Mouse (Mus musculus): ENCODE results near the gene Asna1. TPM values are rescaled to one million over a fixed set of nuclear protein-coding genes. Genes with fewer than 3 reads are reported as not detected.
A peak's percentile ranks its signal among the peaks of the same experiment; 100 is the strongest.

Asna1 gene
- polyA plus RNA-seq, 1 experiment from 2014 or later, result 131 TPM

- Histone ChIP-seq H3K9me3 (ENCODE audit: control insufficient read depth, low read length) (no peaks in the 10 kb centered on the region), H3K36me3 (ENCODE audit: control insufficient read depth, insufficient read depth, low read length) (no peaks in the 10 kb centered on the region), H3K4me1 (ENCODE audit: control insufficient read depth, insufficient read depth, low read length) (peaks cover 33% of the 10 kb centered on the region), H3K27me3 (ENCODE audit: control insufficient read depth, insufficient read depth, low read length) (no peaks in the 10 kb centered on the region), H3K4me3 (ENCODE audit: low read depth, low read length) (peak overlapping the region; percentile 39), H3K9ac (ENCODE audit: low read length) (peak overlapping the region; percentile 64), H3K4me2 (ENCODE audit: low read depth, severe bottlenecking) (peak overlapping the region; percentile 97), H3K27ac (replicated peaks; ENCODE audit: low read depth, low read length) (peak overlapping the region; percentile 23; the same call in 1 of the 2 replicates)
- ATAC-seq (ENCODE audit: insufficient number of reproducible peaks, low FRiP score, low TSS enrichment, low read depth), result no peak
- DNase-seq (ENCODE audit: low spot score), result no peak
- under 1% methylated on average over 23 of the region's 23 CpGs for WGBS
These were observed 39.9 kb downstream of the Asna1 start for GRCm38 (mm10) chr8:84985049-84985683.

- H3K4me3 ChIP-seq (ENCODE audit: low read depth, low read length), result no peak overlapping the region
These were observed 40.6 kb downstream of the Asna1 start for GRCm38 (mm10) chr8:84984294-84985048.

GRCm38 (mm10) chr8:84982499-84983011, 42.5 kb downstream of the Asna1 start:
- no peak overlapping the region; the same call in 1 of the 2 replicates for H3K9ac ChIP-seq (ENCODE audit: low read length)
- H3K9me3 ChIP-seq (ENCODE audit: control insufficient read depth, low read length), result no peaks in the 10 kb centered on the region
- ATAC-seq (ENCODE audit: insufficient number of reproducible peaks, low FRiP score, low TSS enrichment, low read depth) (no peak), DNase-seq (ENCODE audit: low spot score) (no peak)
- H3K27me3 ChIP-seq (ENCODE audit: control insufficient read depth, insufficient read depth, low read length), result peaks cover 8% of the 10 kb centered on the region
- H3K4me3 ChIP-seq (ENCODE audit: low read depth, low read length), result no peak overlapping the region
- H3K36me3 ChIP-seq (ENCODE audit: control insufficient read depth, insufficient read depth, low read length), result no peaks in the 10 kb centered on the region
- H3K4me1 ChIP-seq (ENCODE audit: control insufficient read depth, insufficient read depth, low read length), result peaks cover 46% of the 10 kb centered on the region
- WGBS, result 62% methylated on average over 3 of the region's 3 CpGs
- no peak overlapping the region for H3K4me2 ChIP-seq (ENCODE audit: low read depth, severe bottlenecking)
- no peak overlapping the region for H3K27ac ChIP-seq (replicated peaks; ENCODE audit: low read depth, low read length)

More at GRCm38 (mm10) chr8:84984294-84985048, 40.6 kb downstream of the Asna1 start:
- DNase-seq (ENCODE audit: low spot score) (no peak), ATAC-seq (ENCODE audit: insufficient number of reproducible peaks, low FRiP score, low TSS enrichment, low read depth) (no peak)
- no peaks in the 10 kb centered on the region for H3K27me3 ChIP-seq (ENCODE audit: control insufficient read depth, insufficient read depth, low read length)
- H3K4me1 ChIP-seq (ENCODE audit: control insufficient read depth, insufficient read depth, low read length), result peaks cover 36% of the 10 kb centered on the region
- H3K4me2 ChIP-seq (ENCODE audit: low read depth, severe bottlenecking), result peak overlapping the region; percentile 97
- peak overlapping the region; percentile 37; the same call in 1 of the 2 replicates for H3K9ac ChIP-seq (ENCODE audit: low read length)
- peak overlapping the region; percentile 68 for H3K27ac ChIP-seq (replicated peaks; ENCODE audit: low read depth, low read length)
- H3K9me3 ChIP-seq (ENCODE audit: control insufficient read depth, low read length), result no peaks in the 10 kb centered on the region
- H3K36me3 ChIP-seq (ENCODE audit: control insufficient read depth, insufficient read depth, low read length), result no peaks in the 10 kb centered on the region
- WGBS, result 7% methylated on average over 16 of the region's 16 CpGs

- peaks cover 15% of the 10 kb centered on the region for H3K27me3 ChIP-seq (ENCODE audit: control insufficient read depth, insufficient read depth, low read length)
- peaks cover 52% of the 10 kb centered on the region for H3K4me1 ChIP-seq (ENCODE audit: control insufficient read depth, insufficient read depth, low read length)
- DNase-seq (ENCODE audit: low spot score), result no peak
- ATAC-seq (ENCODE audit: insufficient number of reproducible peaks, low FRiP score, low TSS enrichment, low read depth), result no peak
- H3K9me3 ChIP-seq (ENCODE audit: control insufficient read depth, low read length), result no peaks in the 10 kb centered on the region
- H3K9ac ChIP-seq (ENCODE audit: low read length), result no peak overlapping the region; the same call in 1 of the 2 replicates
- H3K36me3 ChIP-seq (ENCODE audit: control insufficient read depth, insufficient read depth, low read length), result no peaks in the 10 kb centered on the region
- 77% methylated on average over 15 of the region's 15 CpGs for WGBS
- H3K27ac ChIP-seq (replicated peaks; ENCODE audit: low read depth, low read length), result no peak overlapping the region
- no peak overlapping the region for H3K4me2 ChIP-seq (ENCODE audit: low read depth, severe bottlenecking)
- H3K4me3 ChIP-seq (ENCODE audit: low read depth, low read length), result no peak overlapping the region
These were observed 43.2 kb downstream of the Asna1 start for GRCm38 (mm10) chr8:84981644-84982498.

GRCm38 (mm10) chr8:84980622-84981358, 44.3 kb downstream of the Asna1 start:
- H3K9ac ChIP-seq (ENCODE audit: low read length), result no peak overlapping the region
- no peak overlapping the region for H3K4me2 ChIP-seq (ENCODE audit: low read depth, severe bottlenecking)
- peaks cover 58% of the 10 kb centered on the region for H3K4me1 ChIP-seq (ENCODE audit: control insufficient read depth, insufficient read depth, low read length)
- WGBS, result 33% methylated on average over 11 of the region's 11 CpGs
- peaks cover 15% of the 10 kb centered on the region for H3K27me3 ChIP-seq (ENCODE audit: control insufficient read depth, insufficient read depth, low read length)
- H3K36me3 ChIP-seq (ENCODE audit: control insufficient read depth, insufficient read depth, low read length), result no peaks in the 10 kb centered on the region
- peak; percentile 38 for DNase-seq (ENCODE audit: low spot score)
- H3K4me3 ChIP-seq (ENCODE audit: low read depth, low read length), result peak overlapping the region; percentile 33; the same call in 1 of the 2 replicates
- H3K9me3 ChIP-seq (ENCODE audit: control insufficient read depth, low read length), result no peaks in the 10 kb centered on the region
- no peak overlapping the region; the same call in 1 of the 2 replicates for H3K27ac ChIP-seq (replicated peaks; ENCODE audit: low read depth, low read length)
- no peak for ATAC-seq (ENCODE audit: insufficient number of reproducible peaks, low FRiP score, low TSS enrichment, low read depth)

GRCm38 (mm10) chr8:84979599-84980421, 45.3 kb downstream of the Asna1 start:
- H3K27ac ChIP-seq (replicated peaks; ENCODE audit: low read depth, low read length), result no peak overlapping the region
- peaks cover 15% of the 10 kb centered on the region for H3K27me3 ChIP-seq (ENCODE audit: control insufficient read depth, insufficient read depth, low read length)
- peak overlapping the region; percentile 53 for H3K9ac ChIP-seq (ENCODE audit: low read length)
- ATAC-seq (ENCODE audit: insufficient number of reproducible peaks, low FRiP score, low TSS enrichment, low read depth) (peak; percentile 11; the same call in 1 of the 2 replicates), DNase-seq (ENCODE audit: low spot score) (peak; percentile 90)
- WGBS, result 2% methylated on average over 28 of the region's 42 CpGs
- peak overlapping the region; percentile 33 for H3K4me3 ChIP-seq (ENCODE audit: low read depth, low read length)
- H3K36me3 ChIP-seq (ENCODE audit: control insufficient read depth, insufficient read depth, low read length), result no peaks in the 10 kb centered on the region
- H3K9me3 ChIP-seq (ENCODE audit: control insufficient read depth, low read length), result no peaks in the 10 kb centered on the region
- peak overlapping the region; percentile 97 for H3K4me2 ChIP-seq (ENCODE audit: low read depth, severe bottlenecking)
- H3K4me1 ChIP-seq (ENCODE audit: control insufficient read depth, insufficient read depth, low read length), result peaks cover 54% of the 10 kb centered on the region

GRCm38 (mm10) chr8:84978248-84978940, 46.7 kb downstream of the Asna1 start, which contains the start of gene Junb:
Gene Junb, minus strand, starts transcription at chr8:84978718.
- ATAC-seq (ENCODE audit: insufficient number of reproducible peaks, low FRiP score, low TSS enrichment, low read depth) (peak; percentile 48), DNase-seq (ENCODE audit: low spot score) (peak; percentile 88)
- Histone ChIP-seq H3K9ac (ENCODE audit: low read length) (peak within 1 kb of the TSS; percentile 57), H3K9me3 (ENCODE audit: control insufficient read depth, low read length) (no peaks in the 10 kb centered on the region), H3K4me2 (ENCODE audit: low read depth, severe bottlenecking) (peak within 1 kb of the TSS; percentile 97), H3K27me3 (ENCODE audit: control insufficient read depth, insufficient read depth, low read length) (peaks cover 15% of the 10 kb centered on the region), H3K4me3 (ENCODE audit: low read depth, low read length) (peak within 1 kb of the TSS; percentile 53), H3K4me1 (ENCODE audit: control insufficient read depth, insufficient read depth, low read length) (peaks cover 48% of the 10 kb centered on the region), H3K27ac (replicated peaks; ENCODE audit: low read depth, low read length) (0 out of 2 replicates have a peak within 1 kb of the TSS, but pooled peaks have one; percentile 30), H3K36me3 (ENCODE audit: control insufficient read depth, insufficient read depth, low read length) (no peaks in the 10 kb centered on the region)
- 0% methylated on average over 63 of the region's 63 CpGs for WGBS

All from limb, embryonic 11.5 days (tissue).